Mouse (Mus musculus) CD4-positive, CD25-positive, alpha-beta regulatory T cell, adult 4 months (primary cell): Measurements from ENCODE around the gene Hmox1. TPM values are rescaled to one million over a fixed set of nuclear protein-coding genes. Genes with fewer than 3 reads are reported as not detected.

Experiments
- polyA plus RNA-seq, 2 experiments: library from polyadenylated mRNA; unstranded; fragments of 100-300 nt; shearing (Covaris generic); gene quantifications; one replicate each; pipeline ENCODE4 v1.2.1; 2017

The Hmox1 gene
- polyA plus RNA-seq, 2 experiments from 2014 or later = 3.9 to 13.8 TPM

Other genes with a start within 250 kb of the Hmox1 start
- not detected for gene Isx, start 220.4 kb upstream of the Hmox1 start, polyA plus RNA-seq
- 10 to 100 TPM; 34.7 to 52.0 TPM for gene Hmgxb4, start 100.3 kb upstream of the Hmox1 start, polyA plus RNA-seq
- gene Tom1, start 59.9 kb upstream of the Hmox1 start, polyA plus RNA-seq = 10 to 100 TPM; 14.1 to 14.6 TPM
- 10 to 100 TPM; 32.9 to 59.3 TPM for gene Mcm5, start 15.9 kb downstream of the Hmox1 start, polyA plus RNA-seq
- not detected for gene Rasd2, start 120.3 kb downstream of the Hmox1 start, polyA plus RNA-seq